Mouse (Mus musculus) cerebellum, adult 2 months (tissue): ENCODE measurements around the gene Nptn.

Experiments used
- CTCF ChIP-seq: fragments of 200-500 bp; IDR thresholded peaks from 2 replicates; pipeline ENCODE4 v1.5.1; 2011; ENCODE audit warnings: low read depth, mild to moderate bottlenecking, control low read depth, low read length, moderate library complexity, borderline replicate concordance; ENCODE audit not compliant: insufficient read depth
- POLR2A ChIP-seq: fragments of 200-500 bp; IDR thresholded peaks from 2 replicates; pipeline ENCODE4 v1.6.1; 2011; ENCODE audit warnings: low read length, control low read depth, borderline replicate concordance; ENCODE audit not compliant: insufficient read depth

- TF ChIP-seq CTCF (peak; percentile 11; the same call in 1 of the 2 replicates), POLR2A (no peak)
Observed at GRCm38 (mm10) chr9:58662007-58662406, 80.0 kb downstream of the Nptn start.
